Mouse (Mus musculus): Measurements from ENCODE around the gene Klf6. TPM values are rescaled to one million over a fixed set of nuclear protein-coding genes. Genes with fewer than 3 reads are reported as not detected.

Gene Klf6
- polyA plus RNA-seq, 1 experiment, result 84.0 TPM

DNA sequence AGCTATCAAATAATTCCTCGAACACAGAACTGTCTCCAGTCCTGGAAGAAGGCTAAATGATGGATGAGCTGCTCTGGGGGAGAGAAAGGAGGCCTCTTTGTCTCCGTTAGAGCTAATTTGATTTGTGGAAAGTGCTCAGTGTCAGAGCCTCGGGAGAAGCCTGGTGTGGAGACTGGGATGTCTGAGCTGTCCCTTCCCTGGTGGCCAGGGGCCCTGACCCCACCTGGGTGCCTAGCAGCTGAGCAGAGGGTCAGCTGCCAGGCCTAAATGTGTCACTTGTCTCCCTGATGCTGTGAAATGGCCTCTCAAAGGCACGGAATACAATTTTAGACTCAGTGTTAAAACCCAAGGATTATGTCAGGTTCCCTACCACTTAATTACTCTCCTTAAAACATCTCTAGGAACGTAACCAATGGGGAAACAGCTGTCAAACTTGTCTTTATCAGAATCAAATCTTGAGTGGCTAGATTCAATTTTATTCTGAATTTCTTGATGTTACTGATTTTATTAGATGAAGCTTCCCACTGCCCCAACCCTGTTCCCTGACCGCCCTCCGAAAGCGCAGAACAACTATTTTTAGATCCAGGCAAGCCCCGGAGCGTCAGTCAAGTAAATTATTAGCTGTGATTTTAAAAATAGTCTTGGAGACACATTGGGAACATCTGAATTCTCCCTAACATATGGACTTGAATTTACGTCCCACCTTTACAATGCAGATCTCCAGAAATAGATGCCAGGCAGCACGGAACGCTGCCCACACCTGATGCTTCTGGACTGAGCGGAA lies 36.1 kb downstream of the Klf6 start:
- no peak for TF ChIP-seq CTCF (IDR thresholded peaks at IDR 0.05; ENCODE audit: low read depth, low read length)
- TF ChIP-seq POLR2A (IDR thresholded peaks at IDR 0.05; ENCODE audit: insufficient read depth, low read length), result no peak
- no peak for TF ChIP-seq EP300 (IDR thresholded peaks at IDR 0.05; ENCODE audit: insufficient read depth, low read depth, low read length)
- Histone ChIP-seq H3K4me3 (ENCODE audit: low read depth, low read length) (no peak overlapping the region), H3K27ac (ENCODE audit: insufficient read depth, low read length) (no peak overlapping the region), H3K9ac (ENCODE audit: low read depth, poor library complexity, severe bottlenecking) (no peak overlapping the region), H3K36me3 (ENCODE audit: control insufficient read depth, insufficient read depth, low read length, poor library complexity, severe bottlenecking) (no peaks in the 10 kb centered on the region), H3K27me3 (ENCODE audit: control insufficient read depth, insufficient read depth, low read length, poor library complexity, severe bottlenecking) (no peaks in the 10 kb centered on the region), H3K9me3 (replicated peaks; ENCODE audit: control insufficient read depth, insufficient read depth, low read length, poor library complexity, severe bottlenecking) (peaks cover 7% of the 10 kb centered on the region), H3K4me1 (ENCODE audit: control insufficient read depth, insufficient read depth, low read length) (no peaks in the 10 kb centered on the region)

- H3K27me3 ChIP-seq (ENCODE audit: control insufficient read depth, insufficient read depth, low read length, poor library complexity, severe bottlenecking), result no peaks in the 10 kb centered on the region
- H3K36me3 ChIP-seq (ENCODE audit: control insufficient read depth, insufficient read depth, low read length, poor library complexity, severe bottlenecking), result no peaks in the 10 kb centered on the region
- H3K4me1 ChIP-seq (ENCODE audit: control insufficient read depth, insufficient read depth, low read length), result no peaks in the 10 kb centered on the region
- H3K9me3 ChIP-seq (replicated peaks; ENCODE audit: control insufficient read depth, insufficient read depth, low read length, poor library complexity, severe bottlenecking), result peaks cover 10% of the 10 kb centered on the region
- no peak overlapping the region for H3K4me3 ChIP-seq (ENCODE audit: low read depth, low read length)
- TF ChIP-seq CTCF (IDR thresholded peaks at IDR 0.05; ENCODE audit: low read depth, low read length) (no peak), POLR2A (IDR thresholded peaks at IDR 0.05; ENCODE audit: insufficient read depth, low read length) (no peak), EP300 (IDR thresholded peaks at IDR 0.05; ENCODE audit: insufficient read depth, low read depth, low read length) (no peak)
- no peak overlapping the region for H3K9ac ChIP-seq (ENCODE audit: low read depth, poor library complexity, severe bottlenecking)
- no peak overlapping the region for H3K27ac ChIP-seq (ENCODE audit: insufficient read depth, low read length)
Measured at GRCm38 (mm10) chr13:5899021-5899420, 37.7 kb downstream of the Klf6 start.

DNA sequence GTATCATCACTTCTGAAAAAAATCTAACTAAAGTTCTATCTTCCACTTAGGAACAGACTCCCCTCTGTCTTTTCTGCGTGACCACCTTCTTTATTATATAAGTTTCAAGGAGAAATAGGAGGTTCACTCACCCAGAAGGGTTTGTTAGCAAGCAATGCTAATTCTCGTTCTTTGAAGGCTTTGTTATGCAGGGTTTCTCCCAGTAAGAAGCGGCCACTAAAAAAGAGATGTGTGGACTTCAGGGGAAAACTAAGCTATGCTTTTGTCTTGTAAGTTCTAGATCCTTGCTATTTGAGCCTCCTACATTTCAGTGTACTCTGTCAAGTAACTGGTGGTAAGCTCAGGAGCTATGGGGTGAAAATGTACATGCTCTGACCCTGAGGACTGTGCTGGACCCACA lies 38.4 kb downstream of the Klf6 start:
- TF ChIP-seq POLR2A (IDR thresholded peaks at IDR 0.05; ENCODE audit: insufficient read depth, low read length) (no peak), CTCF (IDR thresholded peaks at IDR 0.05; ENCODE audit: low read depth, low read length) (no peak)
- no peaks in the 10 kb centered on the region for H3K4me1 ChIP-seq (ENCODE audit: control insufficient read depth, insufficient read depth, low read length)
- H3K9me3 ChIP-seq (replicated peaks; ENCODE audit: control insufficient read depth, insufficient read depth, low read length, poor library complexity, severe bottlenecking), result peaks cover 10% of the 10 kb centered on the region
- no peaks in the 10 kb centered on the region for H3K36me3 ChIP-seq (ENCODE audit: control insufficient read depth, insufficient read depth, low read length, poor library complexity, severe bottlenecking)
- H3K9ac ChIP-seq (ENCODE audit: low read depth, poor library complexity, severe bottlenecking), result no peak overlapping the region
- no peak overlapping the region for H3K4me3 ChIP-seq (ENCODE audit: low read depth, low read length)
- no peaks in the 10 kb centered on the region for H3K27me3 ChIP-seq (ENCODE audit: control insufficient read depth, insufficient read depth, low read length, poor library complexity, severe bottlenecking)
- no peak overlapping the region for H3K27ac ChIP-seq (ENCODE audit: insufficient read depth, low read length)

GRCm38 (mm10) chr13:5913201-5913600 lies 51.9 kb downstream of the Klf6 start:
- no peak for TF ChIP-seq POLR2A (IDR thresholded peaks at IDR 0.05; ENCODE audit: insufficient read depth, low read length)
- no peak for TF ChIP-seq EP300 (IDR thresholded peaks at IDR 0.05; ENCODE audit: insufficient read depth, low read depth, low read length)
- TF ChIP-seq CTCF (IDR thresholded peaks at IDR 0.05; ENCODE audit: low read depth, low read length), result no peak
- Histone ChIP-seq H3K27ac (ENCODE audit: insufficient read depth, low read length) (no peak overlapping the region), H3K4me3 (ENCODE audit: low read depth, low read length) (no peak overlapping the region), H3K4me1 (ENCODE audit: control insufficient read depth, insufficient read depth, low read length) (no peaks in the 10 kb centered on the region), H3K27me3 (ENCODE audit: control insufficient read depth, insufficient read depth, low read length, poor library complexity, severe bottlenecking) (no peaks in the 10 kb centered on the region), H3K9me3 (replicated peaks; ENCODE audit: control insufficient read depth, insufficient read depth, low read length, poor library complexity, severe bottlenecking) (no peaks in the 10 kb centered on the region), H3K36me3 (ENCODE audit: control insufficient read depth, insufficient read depth, low read length, poor library complexity, severe bottlenecking) (no peaks in the 10 kb centered on the region), H3K9ac (ENCODE audit: low read depth, poor library complexity, severe bottlenecking) (no peak overlapping the region)

DNA sequence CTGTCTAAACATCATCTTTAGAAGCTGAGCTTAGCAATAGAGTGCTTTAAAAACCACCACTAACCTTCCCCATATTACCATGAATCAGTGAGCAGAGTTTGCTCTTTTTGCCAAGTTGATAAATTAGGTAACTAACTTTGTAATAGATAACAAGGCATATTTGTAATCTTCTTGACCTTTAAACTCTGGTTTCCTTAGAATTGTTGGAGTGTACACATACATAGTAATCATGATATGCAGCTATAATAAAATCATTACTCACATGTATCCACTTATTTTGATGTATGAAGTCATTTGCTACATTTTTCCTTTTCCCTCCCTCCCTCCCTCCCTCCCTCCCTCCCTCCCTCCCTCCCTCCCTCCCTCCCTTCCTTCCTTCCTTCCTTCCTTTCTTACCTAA lies 56.1 kb downstream of the Klf6 start:
- Histone ChIP-seq H3K27me3 (ENCODE audit: control insufficient read depth, insufficient read depth, low read length, poor library complexity, severe bottlenecking) (no peaks in the 10 kb centered on the region), H3K4me1 (ENCODE audit: control insufficient read depth, insufficient read depth, low read length) (no peaks in the 10 kb centered on the region), H3K36me3 (ENCODE audit: control insufficient read depth, insufficient read depth, low read length, poor library complexity, severe bottlenecking) (no peaks in the 10 kb centered on the region), H3K4me3 (ENCODE audit: low read depth, low read length) (no peak overlapping the region), H3K27ac (ENCODE audit: insufficient read depth, low read length) (no peak overlapping the region), H3K9me3 (replicated peaks; ENCODE audit: control insufficient read depth, insufficient read depth, low read length, poor library complexity, severe bottlenecking) (no peaks in the 10 kb centered on the region), H3K9ac (ENCODE audit: low read depth, poor library complexity, severe bottlenecking) (no peak overlapping the region)
- TF ChIP-seq POLR2A (IDR thresholded peaks at IDR 0.05; ENCODE audit: insufficient read depth, low read length) (no peak), EP300 (IDR thresholded peaks at IDR 0.05; ENCODE audit: insufficient read depth, low read depth, low read length) (no peak), CTCF (IDR thresholded peaks at IDR 0.05; ENCODE audit: low read depth, low read length) (no peak)

- Histone ChIP-seq H3K4me1 (ENCODE audit: control insufficient read depth, insufficient read depth, low read length) (no peaks in the 10 kb centered on the region), H3K27ac (ENCODE audit: insufficient read depth, low read length) (no peak overlapping the region), H3K9me3 (replicated peaks; ENCODE audit: control insufficient read depth, insufficient read depth, low read length, poor library complexity, severe bottlenecking) (no peaks in the 10 kb centered on the region), H3K9ac (ENCODE audit: low read depth, poor library complexity, severe bottlenecking) (no peak overlapping the region), H3K27me3 (ENCODE audit: control insufficient read depth, insufficient read depth, low read length, poor library complexity, severe bottlenecking) (no peaks in the 10 kb centered on the region), H3K4me3 (ENCODE audit: low read depth, low read length) (no peak overlapping the region), H3K36me3 (ENCODE audit: control insufficient read depth, insufficient read depth, low read length, poor library complexity, severe bottlenecking) (no peaks in the 10 kb centered on the region)
- TF ChIP-seq POLR2A (IDR thresholded peaks at IDR 0.05; ENCODE audit: insufficient read depth, low read length) (no peak), EP300 (IDR thresholded peaks at IDR 0.05; ENCODE audit: insufficient read depth, low read depth, low read length) (no peak), CTCF (IDR thresholded peaks at IDR 0.05; ENCODE audit: low read depth, low read length) (no peak)
Measured at GRCm38 (mm10) chr13:5919966-5920365, 58.7 kb downstream of the Klf6 start.
